Mouse (Mus musculus) heart, postnatal 0 days (tissue): Measurements from ENCODE around the gene Mrgprh.

Experiments
- CTCF ChIP-seq: IDR thresholded peaks from 2 replicates; pipeline ENCODE4 v1.5.1; 2016; ENCODE audit warnings: antibody characterized with exemption, control low read depth, low read depth
- EP300 ChIP-seq: IDR thresholded peaks from 2 replicates; pipeline ENCODE4 v1.6.1; 2016; ENCODE audit warnings: antibody characterized with exemption, low read depth

DNA sequence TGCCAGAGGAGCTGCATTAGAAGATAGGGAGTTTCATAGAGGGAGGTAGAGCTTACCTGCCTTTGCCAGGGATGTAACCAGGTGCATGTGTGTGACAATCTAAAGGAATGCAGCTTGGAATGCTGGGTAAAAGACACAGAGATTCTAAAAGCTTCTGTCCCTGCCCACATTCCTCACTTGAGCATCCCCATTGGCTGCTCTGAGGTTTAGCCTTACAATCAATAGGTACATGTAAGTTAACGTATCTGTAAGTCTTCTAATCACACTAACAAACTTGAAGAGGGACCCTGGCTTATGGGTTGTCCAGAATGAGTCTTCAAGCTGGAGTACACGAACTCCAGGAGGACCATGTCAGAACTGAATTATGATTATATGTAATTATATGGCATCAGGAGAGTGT, 7.8 kb upstream of the Mrgprh start, which contains the start of gene Mas1:
- TF ChIP-seq CTCF (no peak), EP300 (no peak)
